Mouse (Mus musculus): ENCODE results near the gene Slc7a5.

Slc7a5 gene

DNA sequence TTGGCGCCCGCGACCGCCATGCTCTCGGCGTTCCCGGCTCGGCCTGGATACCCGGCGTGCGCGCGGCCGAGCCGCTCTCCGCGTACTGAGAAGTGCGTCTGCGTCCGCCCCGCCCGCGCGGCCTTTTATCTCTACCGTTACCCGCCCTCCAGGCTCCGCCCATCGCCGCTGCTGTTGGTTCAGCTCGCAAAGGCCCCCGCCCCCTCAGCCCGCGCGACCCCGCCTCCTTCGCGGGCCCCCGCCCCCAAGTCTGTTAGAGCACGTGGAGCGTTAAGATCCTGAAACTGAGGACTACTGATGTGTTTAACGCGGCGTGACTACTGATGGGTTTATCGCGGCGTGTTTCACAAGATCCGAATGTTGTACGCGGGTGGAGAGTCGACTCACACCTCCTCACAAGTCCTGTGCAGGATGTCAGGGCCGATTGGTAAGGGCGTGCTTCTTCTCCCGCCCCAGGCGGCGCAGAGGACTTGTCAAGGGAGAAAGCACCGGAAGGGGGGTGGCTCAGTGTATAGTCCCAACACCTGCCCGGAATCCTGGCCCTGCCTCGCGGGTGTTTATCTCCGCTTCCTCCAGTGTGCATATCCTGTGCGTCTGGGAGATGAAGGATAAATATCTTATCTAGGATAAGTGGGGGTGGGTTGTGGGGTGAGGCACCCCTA, at the start of gene Slc7a5:
Gene Slc7a5, minus strand, starts transcription at position 108 of the 662 bp plus-strand sequence.
- peak; percentile 97 to 98 for DNase-seq

DNA sequence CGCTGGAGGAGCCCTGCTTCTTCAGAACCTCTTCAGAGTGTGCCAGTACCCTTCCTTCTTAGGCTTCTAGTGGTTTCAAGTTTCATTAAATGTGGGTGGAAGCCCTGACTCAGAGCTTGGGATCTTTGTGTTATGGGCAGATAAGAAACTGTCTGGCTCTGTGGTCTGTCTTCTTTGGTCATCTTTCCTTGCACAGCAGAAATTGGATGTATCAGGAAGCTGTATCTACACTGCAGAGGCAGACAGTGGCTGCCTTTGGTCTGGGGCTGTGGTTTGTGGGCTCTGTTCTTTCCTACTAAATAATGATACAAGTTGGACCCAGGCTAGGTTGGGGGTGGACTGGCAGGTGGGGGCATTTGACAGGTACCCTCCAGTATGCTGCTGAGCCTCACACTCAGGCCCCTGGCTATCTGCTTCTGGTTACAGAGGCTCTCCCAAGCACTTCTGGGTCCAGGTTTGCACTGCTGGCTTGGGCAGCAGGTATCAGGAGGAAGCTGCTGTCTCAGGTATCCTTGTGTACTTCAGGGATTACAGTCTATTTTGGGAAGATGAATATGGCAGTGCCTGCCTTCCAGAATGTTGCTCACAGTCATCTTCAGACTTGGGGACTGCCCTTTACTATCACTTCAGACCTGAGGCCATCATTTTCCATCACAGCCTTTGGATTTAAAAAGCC, 48.5 kb upstream of the Slc7a5 start:
- no peak for DNase-seq

DNA sequence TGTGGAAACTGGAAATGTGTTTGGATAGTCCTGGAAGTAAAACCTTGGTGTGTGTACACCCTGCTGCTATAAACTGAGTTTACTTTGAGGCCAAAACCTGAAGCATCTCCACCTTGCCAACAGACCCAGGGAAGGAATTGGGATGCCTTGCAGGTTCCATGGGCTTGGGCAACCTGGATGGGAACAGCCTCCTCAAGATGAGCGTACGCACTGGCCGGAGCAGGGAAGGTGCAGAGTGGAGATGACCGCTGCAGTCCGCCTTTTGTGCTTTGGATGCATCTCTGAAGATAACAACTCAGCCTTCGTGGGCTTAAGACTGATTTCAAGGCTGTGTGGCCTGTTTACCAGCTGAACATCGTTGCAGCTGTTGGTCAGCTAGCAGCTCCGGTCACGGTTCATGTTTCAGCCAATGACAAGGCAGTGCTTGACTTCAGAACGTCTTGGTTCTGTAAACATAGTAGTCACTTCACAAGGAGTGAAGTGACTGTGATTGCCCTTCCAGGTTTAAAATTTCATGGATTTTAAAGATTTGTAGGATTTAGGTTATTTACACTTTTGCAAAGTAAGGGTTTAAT, 47.6 kb upstream of the Slc7a5 start:
- DNase-seq = no peak

GRCm38 (mm10) chr8:121953821-121954545, 46.5 kb upstream of the Slc7a5 start:
- DNase-seq = no peak

DNA sequence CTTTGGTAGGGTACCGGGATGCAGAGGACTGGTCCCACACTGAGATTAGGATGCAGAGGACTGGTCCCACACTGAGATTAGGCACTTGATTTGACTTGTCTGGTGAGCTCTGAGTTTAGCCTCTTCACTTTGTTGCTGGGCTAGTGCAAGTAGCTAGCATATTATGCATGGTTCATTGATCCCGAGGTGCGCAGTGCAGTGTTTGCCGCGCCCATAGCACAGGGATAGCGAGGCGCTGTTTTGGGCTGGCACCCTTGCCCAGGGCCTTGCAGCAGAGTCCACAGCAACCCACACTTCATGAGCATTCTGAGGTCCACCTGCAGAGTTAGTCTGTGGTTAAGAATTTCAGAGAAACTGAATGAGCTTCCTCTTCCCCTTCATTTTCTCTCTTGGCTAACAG, 45.3 kb upstream of the Slc7a5 start:
- DNase-seq = no peak

DNA sequence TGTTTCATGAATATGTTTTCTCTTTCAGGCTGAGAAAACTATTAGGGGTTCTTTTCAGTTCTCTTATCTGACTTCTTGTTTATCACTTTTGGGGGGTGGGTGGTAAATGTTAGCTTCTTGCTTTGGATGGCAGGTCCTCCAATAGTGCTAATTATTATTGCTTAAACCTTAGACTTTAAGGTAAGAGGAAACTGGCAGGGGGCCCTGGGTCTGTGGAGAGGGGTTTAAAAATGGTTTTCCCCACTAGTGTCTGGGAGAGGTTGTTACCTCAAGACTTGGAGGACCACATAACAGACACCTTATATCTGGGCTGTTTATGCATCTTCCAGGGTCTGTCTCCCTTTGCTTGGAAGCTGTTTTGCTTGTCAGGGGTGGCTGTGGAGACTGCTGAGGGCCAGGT, 44.6 kb upstream of the Slc7a5 start:
- DNase-seq = no peak

DNA sequence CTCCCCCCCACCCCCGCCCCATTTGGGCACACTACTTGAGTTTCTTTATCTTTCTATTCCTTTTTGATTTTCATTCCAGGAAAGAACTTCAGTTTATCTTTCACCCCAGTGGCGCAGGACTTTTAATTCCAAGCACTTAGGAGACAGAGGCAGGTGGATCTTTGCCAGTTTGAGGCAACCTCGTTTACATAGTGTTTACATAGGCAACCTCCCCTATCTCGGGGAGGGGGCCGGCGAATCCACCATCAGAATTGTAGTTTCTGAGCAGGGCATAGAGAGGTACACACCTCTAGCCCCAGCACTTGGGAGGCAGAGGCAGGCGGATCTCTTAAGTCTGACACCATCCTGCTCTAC, 44.1 kb upstream of the Slc7a5 start:
- no peak for DNase-seq

DNA sequence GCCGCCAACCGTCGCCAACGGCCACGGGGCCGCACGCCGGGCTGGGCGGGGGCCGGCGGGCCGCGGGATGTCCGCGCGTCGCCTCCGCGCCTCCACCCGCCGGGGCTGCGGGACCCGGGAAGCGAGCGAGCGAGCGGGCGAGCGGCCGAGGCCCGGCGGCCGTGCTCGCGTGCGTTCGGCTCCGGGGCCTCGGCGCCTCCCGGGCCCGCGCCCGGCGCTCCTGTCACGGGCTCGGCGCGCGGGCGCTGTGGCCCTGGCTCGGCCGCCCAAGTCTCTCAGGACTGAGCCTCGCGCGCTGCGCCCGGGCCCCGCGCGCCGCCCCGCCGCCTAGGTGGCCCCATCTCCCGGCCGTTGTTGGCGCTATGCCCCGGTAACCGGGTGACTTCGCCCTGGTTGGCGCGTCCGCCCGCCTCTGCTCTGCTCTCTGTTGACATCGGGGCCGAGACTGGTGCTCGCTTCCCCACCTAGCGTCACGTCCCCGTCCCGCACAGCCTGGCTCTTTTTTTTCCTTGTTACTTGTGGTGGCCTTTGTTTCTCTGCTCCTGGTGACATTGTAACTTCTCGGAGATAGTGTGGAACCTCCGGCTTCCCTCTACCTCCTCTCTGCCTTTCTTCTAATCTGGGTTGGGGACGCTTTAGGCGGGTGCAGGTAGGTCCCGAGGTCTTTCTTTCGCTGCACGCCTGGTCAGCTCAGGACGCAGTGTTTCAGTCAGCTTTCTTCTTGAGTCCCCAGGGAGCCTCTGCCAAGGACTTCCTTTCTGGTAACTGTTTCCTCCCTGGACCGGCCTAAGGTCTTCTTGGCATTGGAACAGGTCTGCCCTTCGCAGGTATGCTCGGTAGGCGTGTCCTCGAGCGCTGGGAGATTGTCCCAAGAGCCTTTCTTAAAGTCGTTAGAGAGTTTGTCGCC, 43.5 kb upstream of the Slc7a5 start:
- DNase-seq = peak; percentile 65 to 77

- DNase-seq = peak; percentile 97 to 99
These were observed 42.7 kb upstream of the Slc7a5 start for GRCm38 (mm10) chr8:121949941-121950748.

DNA sequence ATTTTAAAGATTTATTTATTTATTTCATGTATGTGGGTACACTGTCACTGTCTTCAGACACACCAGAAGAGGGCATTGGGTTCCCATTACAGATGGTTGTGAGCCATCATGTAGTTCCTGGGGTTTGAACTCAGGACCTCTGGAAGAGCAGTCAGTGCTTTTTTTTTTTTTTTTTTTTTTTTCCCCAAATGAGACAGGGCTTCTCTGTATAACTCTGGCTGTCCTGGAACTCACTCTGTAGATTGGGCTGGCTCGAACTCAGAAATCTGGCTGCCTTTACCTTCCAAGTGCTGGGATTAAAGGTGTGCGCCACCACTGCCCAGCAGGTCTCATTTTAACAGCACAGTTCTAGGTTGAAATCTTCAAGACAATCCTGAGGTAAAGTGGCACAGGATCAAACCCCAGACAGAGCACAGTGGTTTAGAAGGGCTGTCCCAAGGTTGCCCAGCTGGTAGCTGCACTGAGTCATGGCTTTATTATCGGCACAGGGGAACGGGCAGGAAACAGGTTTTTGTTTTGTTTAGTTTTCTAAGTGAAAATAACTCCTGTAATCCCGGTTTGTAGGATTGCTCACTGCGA, 41.8 kb upstream of the Slc7a5 start, which contains the start of gene Banp:
Gene Banp, plus strand, starts transcription at position 529 of the 579 bp plus-strand sequence.
- no peak for DNase-seq

GRCm38 (mm10) chr8:121948321-121949145, 41.0 kb upstream of the Slc7a5 start:
- DNase-seq = no peak

GRCm38 (mm10) chr8:121947753-121948141, 40.3 kb upstream of the Slc7a5 start:
- peak; percentile 67 to 73 for DNase-seq

- DNase-seq = no peak
These were observed 39.7 kb upstream of the Slc7a5 start for GRCm38 (mm10) chr8:121947047-121947752.

GRCm38 (mm10) chr8:121946351-121946750, 38.9 kb upstream of the Slc7a5 start:
- no peak for DNase-seq

DNA sequence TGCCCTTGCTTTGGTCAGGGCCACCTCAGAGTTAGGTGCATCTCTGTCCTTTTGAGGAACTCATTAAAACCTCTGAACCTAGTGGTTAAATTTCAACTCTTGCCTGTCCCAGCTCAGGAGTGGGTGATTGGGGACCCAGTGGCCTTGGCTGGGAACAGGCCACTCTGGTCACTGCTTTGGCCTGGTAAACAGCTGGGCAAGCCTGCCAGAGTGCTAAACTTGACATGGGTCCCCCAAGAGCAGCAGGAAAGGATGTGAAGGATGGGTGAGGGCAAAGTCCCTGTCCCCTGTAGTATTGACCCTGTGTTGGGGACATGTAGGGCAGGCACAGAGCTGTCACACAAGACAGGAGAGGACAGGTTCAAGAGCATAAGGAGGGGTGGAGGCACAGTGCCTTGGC, 37.3 kb upstream of the Slc7a5 start, which contains the start of gene Car5a:
Gene Car5a, minus strand, starts transcription at position 74 of the 400 bp plus-strand sequence.
- DNase-seq = no peak

DNA sequence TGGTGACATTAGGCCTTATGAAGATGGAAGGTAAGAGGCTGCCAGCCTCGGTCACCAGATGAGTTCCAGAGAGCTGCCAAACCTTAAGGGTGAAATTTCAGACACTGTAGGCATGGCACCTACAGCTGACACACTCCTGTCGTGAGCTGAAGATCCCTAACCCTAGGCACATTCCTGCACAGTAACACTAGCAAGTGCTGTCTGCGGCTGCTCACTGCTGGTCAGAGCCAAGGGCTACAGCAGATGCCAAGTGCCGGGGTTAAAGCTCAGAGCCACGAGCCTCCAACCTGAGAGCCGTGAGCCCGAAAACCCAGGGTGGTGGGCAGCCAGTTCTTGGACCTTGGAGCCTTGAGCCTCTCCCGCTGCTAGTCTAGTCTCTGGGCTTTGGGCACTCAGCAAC, 36.2 kb upstream of the Slc7a5 start:
- DNase-seq = no peak

DNA sequence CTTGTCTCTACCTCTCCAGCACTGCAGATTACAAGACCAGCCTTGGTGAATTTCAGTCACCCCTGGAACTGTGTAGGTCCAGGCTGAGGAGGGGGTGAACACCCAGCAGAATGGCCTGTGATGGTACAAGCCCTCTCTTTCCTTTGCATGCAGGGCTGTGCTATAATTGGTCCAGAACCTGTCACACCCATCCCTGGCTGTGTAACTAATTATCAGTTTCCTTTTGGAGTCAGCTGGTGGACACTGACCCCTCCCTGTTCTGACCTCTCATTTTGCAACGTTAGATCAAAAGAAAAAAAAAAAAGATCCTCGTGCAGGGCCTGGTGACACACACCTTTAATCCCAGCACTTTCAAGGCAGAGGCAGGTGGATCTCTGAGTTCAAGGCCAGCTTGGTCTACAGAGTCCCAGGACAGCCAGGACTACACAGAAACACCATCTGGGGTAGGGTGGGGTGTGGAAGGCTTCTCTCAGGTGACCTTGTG, 35.6 kb upstream of the Slc7a5 start:
- DNase-seq = no peak

DNA sequence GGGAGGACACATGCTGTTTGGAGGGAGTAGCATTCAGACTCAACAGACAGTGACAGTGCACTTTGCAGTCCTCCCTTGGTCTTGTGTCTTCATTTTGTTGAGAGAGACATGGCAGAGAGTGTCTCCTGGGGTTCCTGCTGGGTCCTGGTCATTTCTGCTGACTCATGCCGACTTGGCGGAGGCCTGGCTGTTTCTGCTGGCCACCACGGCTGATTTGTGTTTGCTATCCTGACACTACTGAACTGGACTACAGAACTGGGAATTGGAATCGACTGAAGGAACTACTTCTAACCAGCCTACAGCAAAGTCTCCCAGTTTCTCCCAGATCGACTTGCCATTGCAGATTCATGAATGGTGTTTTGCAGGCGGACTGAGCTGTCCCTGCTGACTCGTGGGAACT, 31.2 kb upstream of the Slc7a5 start:
- DNase-seq = no peak

DNA sequence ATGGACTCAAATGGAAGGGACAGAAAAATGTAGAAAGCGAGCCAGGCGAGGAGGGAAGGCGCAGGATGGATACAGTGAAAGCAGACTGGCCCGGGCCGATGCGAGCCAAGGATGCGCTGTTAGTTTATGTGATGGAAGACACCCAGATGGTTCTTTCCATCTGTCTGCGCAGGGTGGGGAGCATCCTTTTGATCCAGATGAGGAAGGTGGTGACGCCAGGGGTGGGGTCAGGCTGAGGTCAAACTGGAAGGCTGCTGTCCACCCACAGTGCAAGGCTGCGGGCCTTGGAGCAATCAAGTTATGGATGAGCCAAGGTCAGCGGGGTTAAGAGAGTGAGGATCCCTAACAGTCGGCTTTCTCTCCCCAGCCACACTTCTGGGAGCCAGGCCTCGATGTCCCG, 28.9 kb upstream of the Slc7a5 start:
- no peak for DNase-seq
